Mouse (Mus musculus) monocyte, adult 2 months (primary cell): ENCODE results near the gene Speer2.

Experiments
- DNase-seq, 2 experiments: peaks; one replicate each; pipeline ENCODE4 v3.0.0; 2022; ENCODE audit warnings: low spot score in 2 of 2, low read depth in 1 of 2

The Speer2 gene

GRCm38 (mm10) chr16:69863644-69864043, at the start of gene Speer2:
Gene Speer2 (minus strand): TSS chr16:69863744.
- no peak for DNase-seq

GRCm38 (mm10) chr16:69904303-69904702, 40.8 kb upstream of the Speer2 start:
- no peak for DNase-seq

- DNase-seq, result no peak
These were observed 17.2 kb upstream of the Speer2 start for GRCm38 (mm10) chr16:69880712-69881111.

- no peak for DNase-seq
These were observed 26.9 kb downstream of the Speer2 start for GRCm38 (mm10) chr16:69836628-69837027.

- DNase-seq, result no peak
These were observed 49.9 kb downstream of the Speer2 start for GRCm38 (mm10) chr16:69813652-69814051.
